Mouse (Mus musculus): Measurements from ENCODE around the gene Cpne1. TPM values are rescaled to one million over a fixed set of nuclear protein-coding genes. Genes with fewer than 3 reads are reported as not detected.
A peak's percentile ranks its signal among the peaks of the same experiment; 100 is the strongest.

The Cpne1 gene
- polyA plus RNA-seq, 1 experiment from 2014 or later = 43.1 TPM

DNA sequence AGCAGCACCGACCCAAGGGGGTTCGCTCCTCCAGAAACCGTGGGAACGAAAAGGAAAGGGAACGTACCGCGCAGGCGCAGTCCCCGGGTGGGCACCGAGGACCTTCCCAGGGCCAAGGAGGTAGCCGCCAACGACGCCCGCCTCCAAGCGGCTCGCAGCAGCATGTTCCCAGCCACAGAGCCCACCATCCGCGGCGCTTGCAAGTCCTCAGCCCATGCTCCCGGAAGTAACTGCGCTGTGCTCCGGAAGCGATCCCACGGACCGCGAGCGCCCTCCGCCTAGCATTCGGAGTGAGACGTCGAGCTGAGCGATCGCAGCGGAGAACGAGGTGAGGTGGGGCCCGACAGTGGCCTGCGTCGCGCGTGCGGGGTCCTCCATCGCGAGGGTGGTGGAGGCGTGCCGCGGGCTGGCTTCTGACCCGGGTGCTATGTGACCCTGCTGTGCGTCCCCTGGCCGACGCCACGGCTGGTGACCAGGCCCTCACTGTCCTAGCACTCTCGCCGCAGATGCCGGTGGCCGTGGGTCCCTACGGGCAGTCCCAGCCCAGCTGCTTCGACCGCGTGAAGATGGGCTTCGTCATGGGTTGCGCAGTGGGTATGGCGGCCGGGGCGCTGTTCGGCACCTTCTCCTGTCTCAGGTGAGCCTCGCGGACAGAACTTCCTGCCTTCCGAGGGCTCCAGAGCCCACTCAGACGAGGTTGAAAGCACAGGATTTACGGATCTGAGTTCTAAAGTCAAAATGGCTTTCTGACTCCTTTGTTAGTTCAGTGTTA is 32.4 kb upstream of the Cpne1 start, which contains the start of the genes Romo1 and Nfs1:
Romo1 (plus strand) TSS at position 87 of the 772 bp plus-strand sequence.
Nfs1 (minus strand) TSS at position 234 of the 772 bp plus-strand sequence.
- H3K36me3 ChIP-seq (ENCODE audit: insufficient read depth, low read length) = peaks cover 20% of the 10 kb centered on the region
- ATAC-seq (replicated peaks; ENCODE audit: low FRiP score, low read depth) (peak; percentile 95), DNase-seq (ENCODE audit: low spot score) (peak; percentile 97)
- under 1% methylated on average over 70 of the region's 70 CpGs for WGBS
- peak within 1 kb of the TSS; percentile 86 for H3K4me2 ChIP-seq (ENCODE audit: low read length)
- no peaks in the 10 kb centered on the region for H3K27me3 ChIP-seq (ENCODE audit: insufficient read depth, low read length)
- peak within 1 kb of the TSS; percentile 72 for H3K4me3 ChIP-seq (replicated peaks; ENCODE audit: low read depth, low read length)
- H3K9ac ChIP-seq (ENCODE audit: low read depth, low read length) = peak within 1 kb of the TSS; percentile 84
- TF ChIP-seq CTCF (IDR thresholded peaks at IDR 0.05; ENCODE audit: low read depth) = peak; percentile 66
- no peaks in the 10 kb centered on the region for H3K9me3 ChIP-seq (replicated peaks; ENCODE audit: low read length)
- peak within 1 kb of the TSS; percentile 96 for H3K27ac ChIP-seq
- H3K4me1 ChIP-seq (replicated peaks; ENCODE audit: insufficient read depth, low read length) = peaks cover 3% of the 10 kb centered on the region; the same call in 1 of the 2 replicates

DNA sequence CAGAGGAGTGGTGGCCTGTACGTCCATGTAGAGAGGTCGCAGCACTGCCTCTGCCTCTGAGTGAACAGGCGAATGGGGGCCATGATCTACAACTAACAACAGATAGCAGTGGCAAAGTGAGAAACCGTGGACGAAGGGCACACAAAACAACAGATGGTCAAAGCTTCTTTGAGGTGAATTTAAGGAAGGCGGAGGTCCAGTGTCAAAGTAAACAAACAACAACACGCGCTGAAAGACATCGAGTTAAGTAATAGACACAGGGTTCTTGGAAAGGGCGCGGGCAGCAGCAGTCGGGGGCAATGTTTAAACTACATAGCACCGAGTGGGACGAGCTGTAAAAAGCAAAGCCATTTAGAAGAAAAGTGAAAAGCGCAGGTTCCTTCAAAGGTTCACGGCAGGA is 31.6 kb upstream of the Cpne1 start:
- TF ChIP-seq CTCF (IDR thresholded peaks at IDR 0.05; ENCODE audit: low read depth) = no peak
- ATAC-seq (replicated peaks; ENCODE audit: low FRiP score, low read depth) (no peak), DNase-seq (ENCODE audit: low spot score) (no peak)
- Histone ChIP-seq H3K9ac (ENCODE audit: low read depth, low read length) (peak overlapping the region; percentile 84), H3K27ac (peak overlapping the region; percentile 96), H3K36me3 (ENCODE audit: insufficient read depth, low read length) (peaks cover 13% of the 10 kb centered on the region), H3K9me3 (replicated peaks; ENCODE audit: low read length) (no peaks in the 10 kb centered on the region), H3K4me1 (replicated peaks; ENCODE audit: insufficient read depth, low read length) (peaks cover 3% of the 10 kb centered on the region; the same call in 1 of the 2 replicates), H3K27me3 (ENCODE audit: insufficient read depth, low read length) (no peaks in the 10 kb centered on the region), H3K4me2 (ENCODE audit: low read length) (peak overlapping the region; percentile 86), H3K4me3 (replicated peaks; ENCODE audit: low read depth, low read length) (peak overlapping the region; percentile 72)
- WGBS = under 1% methylated on average over 16 of the region's 16 CpGs

DNA sequence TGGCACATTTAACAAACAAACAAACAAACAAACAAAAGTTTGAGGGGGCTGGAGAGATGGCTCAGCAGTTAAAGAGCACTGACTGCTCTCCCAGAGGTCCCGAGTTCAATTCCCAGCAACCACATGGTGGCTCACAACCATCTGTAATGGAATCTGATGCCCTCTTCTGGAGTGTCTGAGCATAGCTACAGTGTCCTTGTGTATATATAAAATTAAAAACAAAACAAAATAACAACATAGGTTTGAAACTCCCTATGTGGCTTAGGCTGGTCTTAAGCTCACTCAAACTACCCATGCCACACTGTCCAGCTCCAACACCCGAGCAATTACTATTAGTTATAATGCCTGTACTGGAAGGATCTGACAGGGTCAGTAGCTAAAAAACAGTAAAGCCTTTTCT is 31.1 kb upstream of the Cpne1 start:
- H3K27ac ChIP-seq = no peak overlapping the region; the same call in 1 of the 2 replicates
- no peaks in the 10 kb centered on the region for H3K27me3 ChIP-seq (ENCODE audit: insufficient read depth, low read length)
- H3K4me3 ChIP-seq (replicated peaks; ENCODE audit: low read depth, low read length) = peak overlapping the region; percentile 72; the same call in 1 of the 2 replicates
- H3K36me3 ChIP-seq (ENCODE audit: insufficient read depth, low read length) = peaks cover 9% of the 10 kb centered on the region
- DNase-seq (ENCODE audit: low spot score) (no peak), ATAC-seq (replicated peaks; ENCODE audit: low FRiP score, low read depth) (no peak)
- 78% methylated on average over 2 of the region's 2 CpGs for WGBS
- H3K4me2 ChIP-seq (ENCODE audit: low read length) = peak overlapping the region; percentile 86
- peak; percentile 28 for TF ChIP-seq CTCF (IDR thresholded peaks at IDR 0.05; ENCODE audit: low read depth)
- peaks cover 3% of the 10 kb centered on the region; the same call in 1 of the 2 replicates for H3K4me1 ChIP-seq (replicated peaks; ENCODE audit: insufficient read depth, low read length)
- H3K9me3 ChIP-seq (replicated peaks; ENCODE audit: low read length) = no peaks in the 10 kb centered on the region
- peak overlapping the region; percentile 84; the same call in 1 of the 2 replicates for H3K9ac ChIP-seq (ENCODE audit: low read depth, low read length)

DNA sequence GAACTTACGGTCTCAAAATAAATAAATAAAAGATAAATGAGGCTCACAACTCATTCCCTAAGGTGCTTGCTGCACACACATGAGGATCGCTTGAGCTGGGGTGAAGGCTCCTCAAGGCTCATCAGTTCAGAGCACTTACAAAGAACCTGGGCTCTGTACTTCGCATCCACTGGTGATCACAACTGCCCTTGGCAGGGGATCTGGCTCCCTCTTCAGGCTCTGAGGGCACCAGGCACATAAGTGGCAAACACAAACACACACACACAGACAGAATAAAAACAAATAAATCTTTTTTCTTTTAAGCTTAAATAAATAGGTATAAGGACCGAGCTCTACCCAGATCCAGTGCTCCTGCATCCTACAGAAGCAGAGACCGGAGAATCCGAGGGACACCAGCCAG is 23.9 kb upstream of the Cpne1 start:
- 86% methylated on average over 6 of the region's 6 CpGs for WGBS
- ATAC-seq (replicated peaks; ENCODE audit: low FRiP score, low read depth) = no peak

DNA sequence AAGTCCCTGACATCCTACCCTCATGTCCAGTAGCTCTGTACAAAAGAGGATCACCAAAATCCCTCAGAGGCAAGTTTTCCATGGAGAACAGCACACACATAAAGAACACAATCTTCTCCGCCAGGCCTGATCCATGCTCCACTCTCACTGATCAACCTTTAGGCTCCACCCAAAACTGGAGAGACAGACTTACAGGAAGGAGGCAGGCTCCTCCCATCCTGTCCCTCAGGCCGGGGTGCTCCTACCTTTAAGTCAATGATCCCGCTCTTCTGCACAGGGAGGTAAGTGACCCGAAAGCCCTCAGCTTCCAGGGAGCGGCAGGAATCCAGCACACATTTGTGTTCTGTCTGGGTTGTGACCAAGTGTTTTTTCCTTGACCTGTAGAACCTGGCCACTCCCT is 22.4 kb upstream of the Cpne1 start:
- no peak overlapping the region for H3K27ac ChIP-seq
- 83% methylated on average over 5 of the region's 5 CpGs for WGBS
- no peak for ATAC-seq (replicated peaks; ENCODE audit: low FRiP score, low read depth)

More for the DNA sequence above, 23.9 kb upstream of the Cpne1 start:
- H3K4me1 ChIP-seq (replicated peaks; ENCODE audit: insufficient read depth, low read length) = no peaks in the 10 kb centered on the region
- no peak overlapping the region for H3K27ac ChIP-seq
- H3K4me2 ChIP-seq (ENCODE audit: low read length) = no peak overlapping the region
- peak; percentile 42; the same call in 1 of the 2 replicates for TF ChIP-seq CTCF (IDR thresholded peaks at IDR 0.05; ENCODE audit: low read depth)
- no peak overlapping the region for H3K9ac ChIP-seq (ENCODE audit: low read depth, low read length)
- H3K9me3 ChIP-seq (replicated peaks; ENCODE audit: low read length) = no peaks in the 10 kb centered on the region
- H3K36me3 ChIP-seq (ENCODE audit: insufficient read depth, low read length) = peaks cover 8% of the 10 kb centered on the region; the same call in 1 of the 2 replicates
- no peaks in the 10 kb centered on the region for H3K27me3 ChIP-seq (ENCODE audit: insufficient read depth, low read length)
- no peak overlapping the region for H3K4me3 ChIP-seq (replicated peaks; ENCODE audit: low read depth, low read length)
- no peak for DNase-seq (ENCODE audit: low spot score)

DNA sequence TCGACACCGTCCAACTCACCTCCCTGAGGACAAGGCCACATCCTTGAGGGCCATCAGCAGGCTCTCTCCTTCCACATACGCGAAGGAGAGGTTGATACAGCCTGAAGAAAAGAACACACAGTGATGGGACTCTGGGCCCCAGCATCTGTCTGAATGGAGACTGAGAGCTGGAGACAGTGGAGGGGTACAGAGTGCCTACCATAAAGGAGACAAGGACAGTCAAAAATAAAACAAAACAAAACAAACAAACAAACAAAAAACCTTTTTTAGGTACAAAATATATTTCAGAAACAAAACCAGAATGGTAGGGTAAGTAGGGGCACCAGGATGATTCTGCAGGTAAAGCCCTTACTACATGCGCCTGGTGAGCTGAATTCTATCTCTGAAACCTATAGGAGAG is 15.2 kb upstream of the Cpne1 start, which contains the start of gene Gm28036:
Gm28036 (minus strand) TSS at position 101 of the 400 bp plus-strand sequence.
- H3K36me3 ChIP-seq (ENCODE audit: insufficient read depth, low read length) = 0 out of 2 replicates have a peak, but pooled peaks cover 6% of the 10 kb centered on the region
- H3K27me3 ChIP-seq (ENCODE audit: insufficient read depth, low read length) = no peaks in the 10 kb centered on the region
- H3K9me3 ChIP-seq (replicated peaks; ENCODE audit: low read length) = no peaks in the 10 kb centered on the region
- H3K4me1 ChIP-seq (replicated peaks; ENCODE audit: insufficient read depth, low read length) = no peaks in the 10 kb centered on the region
- no peak within 1 kb of the TSS for H3K4me3 ChIP-seq (replicated peaks; ENCODE audit: low read depth, low read length)
- no peak within 1 kb of the TSS for H3K27ac ChIP-seq
- no peak for TF ChIP-seq CTCF (IDR thresholded peaks at IDR 0.05; ENCODE audit: low read depth)
- DNase-seq (ENCODE audit: low spot score) = no peak
- no peak within 1 kb of the TSS for H3K9ac ChIP-seq (ENCODE audit: low read depth, low read length)
- no peak for ATAC-seq (replicated peaks; ENCODE audit: low FRiP score, low read depth)
- H3K4me2 ChIP-seq (ENCODE audit: low read length) = no peak within 1 kb of the TSS
- 95% methylated on average over 5 of the region's 5 CpGs for WGBS

More for the DNA sequence above, 22.4 kb upstream of the Cpne1 start:
- Histone ChIP-seq H3K27me3 (ENCODE audit: insufficient read depth, low read length) (no peaks in the 10 kb centered on the region), H3K36me3 (ENCODE audit: insufficient read depth, low read length) (0 out of 2 replicates have a peak, but pooled peaks cover 4% of the 10 kb centered on the region), H3K9ac (ENCODE audit: low read depth, low read length) (no peak overlapping the region), H3K4me2 (ENCODE audit: low read length) (no peak overlapping the region), H3K4me3 (replicated peaks; ENCODE audit: low read depth, low read length) (no peak overlapping the region), H3K9me3 (replicated peaks; ENCODE audit: low read length) (no peaks in the 10 kb centered on the region), H3K4me1 (replicated peaks; ENCODE audit: insufficient read depth, low read length) (no peaks in the 10 kb centered on the region)
- TF ChIP-seq CTCF (IDR thresholded peaks at IDR 0.05; ENCODE audit: low read depth) = no peak
- DNase-seq (ENCODE audit: low spot score) = no peak
